ENCODE assay signal across 8 mouse cellular contexts in the genomic region with DNA sequence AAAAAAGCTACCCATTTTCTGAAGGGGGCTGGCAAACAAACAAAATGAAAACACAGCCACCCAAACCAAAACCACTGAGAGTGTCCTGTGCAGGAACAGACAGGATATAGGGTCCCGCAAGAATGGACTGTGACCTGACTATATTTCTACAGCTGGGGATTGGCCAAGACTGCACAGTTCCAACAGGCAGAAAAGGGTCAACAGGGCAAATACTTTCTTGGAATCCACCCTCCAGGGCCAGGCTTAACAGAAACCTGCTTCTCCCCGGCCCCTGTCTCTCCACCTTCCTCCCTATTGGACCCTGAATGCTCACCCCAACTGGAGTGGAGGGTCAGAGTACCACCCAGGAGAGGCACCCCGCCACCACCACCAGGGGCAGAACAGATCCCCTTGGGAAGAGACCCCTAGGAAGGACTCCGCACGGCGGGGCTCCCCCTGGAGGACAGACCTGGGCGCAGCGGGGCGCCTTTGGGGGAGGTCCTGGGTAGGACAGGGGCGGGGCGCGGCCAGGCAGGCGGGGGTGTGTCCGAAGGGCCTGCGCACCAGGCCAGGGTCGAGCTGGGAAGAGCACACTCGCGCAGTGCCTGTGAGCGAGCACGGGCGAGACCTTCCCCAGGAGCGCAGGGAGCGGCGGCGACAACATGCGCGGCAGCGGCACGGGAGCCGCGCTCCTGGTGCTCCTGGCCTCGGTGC. TPM values are rescaled to one million over a fixed set of nuclear protein-coding genes. Genes with fewer than 3 reads are reported as not detected.
DNase-seq lines count a peak whose midpoint lies in the region; ATAC-seq and TF ChIP-seq lines count a peak whose summit lies in the region.

A gene (plus strand): TSS at position 566 of the 693 bp plus-strand sequence.

- H3K4me3 ChIP-seq in hindbrain, embryonic 16.5 days (ENCODE audit: low read length) = peak within 1 kb of the TSS; percentile 72
- peak within 1 kb of the TSS; percentile 65 for H3K4me3 ChIP-seq in limb, embryonic 15.5 days
- H3K4me3 ChIP-seq in midbrain, embryonic 13.5 days (replicated peaks) = peak within 1 kb of the TSS; percentile 82
- peak within 1 kb of the TSS; percentile 59 for H3K4me3 ChIP-seq in stomach, postnatal 0 days (ENCODE audit: low read depth, low read length)

- H3K9ac ChIP-seq in hindbrain, embryonic 16.5 days (ENCODE audit: low read depth, low read length) = peak within 1 kb of the TSS; percentile 81
- peak within 1 kb of the TSS; percentile 50; the same call in 1 of the 2 replicates for H3K9ac ChIP-seq in limb, embryonic 15.5 days
- peak within 1 kb of the TSS; percentile 89 for H3K9ac ChIP-seq in midbrain, embryonic 13.5 days (replicated peaks)
- H3K9ac ChIP-seq in stomach, postnatal 0 days (ENCODE audit: low read length) = peak within 1 kb of the TSS; percentile 56; the same call in 1 of the 2 replicates

- H3K9me3 ChIP-seq in hindbrain, embryonic 16.5 days (ENCODE audit: control insufficient read depth, low read length) = no peaks in the 10 kb centered on the region
- no peaks in the 10 kb centered on the region for H3K9me3 ChIP-seq in limb, embryonic 15.5 days
- H3K9me3 ChIP-seq in midbrain, embryonic 13.5 days = no peaks in the 10 kb centered on the region
- H3K9me3 ChIP-seq in stomach, postnatal 0 days (ENCODE audit: control insufficient read depth, low read length) = no peaks in the 10 kb centered on the region

- no peak for ATAC-seq in CD4-positive, CD25-positive, alpha-beta regulatory T cell, adult 4 months
- peak; percentile 92 for ATAC-seq in hindbrain, embryonic 16.5 days
- ATAC-seq in limb, embryonic 15.5 days (ENCODE audit: insufficient number of reproducible peaks, low FRiP score, low TSS enrichment, low read depth) = peak; percentile 77
- peak; percentile 88 for ATAC-seq in midbrain, embryonic 13.5 days
- peak; percentile 94 for ATAC-seq in stomach, postnatal 0 days (ENCODE audit: low FRiP score, low TSS enrichment)

- no peaks in the 10 kb centered on the region for H3K36me3 ChIP-seq in hindbrain, embryonic 16.5 days (ENCODE audit: control insufficient read depth, insufficient read depth, low read length)
- no peaks in the 10 kb centered on the region for H3K36me3 ChIP-seq in limb, embryonic 15.5 days
- H3K36me3 ChIP-seq in midbrain, embryonic 13.5 days = no peaks in the 10 kb centered on the region
- H3K36me3 ChIP-seq in stomach, postnatal 0 days (ENCODE audit: control insufficient read depth, insufficient read depth, low read length) = no peaks in the 10 kb centered on the region

- intact Hi-C loops in gastrocnemius, postnatal 36 days (cut with DNase I) = no loop called here

- peak; percentile 86 for TF ChIP-seq CTCF in stomach, postnatal 0 days (IDR thresholded peaks at IDR 0.05; ENCODE audit: low read depth)

- H3K4me2 ChIP-seq in hindbrain, embryonic 16.5 days (ENCODE audit: low read length) = peak within 1 kb of the TSS; percentile 90
- peak within 1 kb of the TSS; percentile 100 for H3K4me2 ChIP-seq in limb, embryonic 15.5 days
- H3K4me2 ChIP-seq in midbrain, embryonic 13.5 days (replicated peaks) = peak within 1 kb of the TSS; percentile 96
- peak within 1 kb of the TSS; percentile 100 for H3K4me2 ChIP-seq in stomach, postnatal 0 days (replicated peaks; ENCODE audit: low read depth)

- TF ChIP-seq EP300 in stomach, postnatal 0 days (optimal IDR thresholded peaks at IDR 0.05) = no peak

- no peaks in the 10 kb centered on the region for H3K27me3 ChIP-seq in hindbrain, embryonic 16.5 days (replicated peaks; ENCODE audit: control insufficient read depth, insufficient read depth, low read length)
- peaks cover 28% of the 10 kb centered on the region for H3K27me3 ChIP-seq in limb, embryonic 15.5 days
- peaks cover 11% of the 10 kb centered on the region; the same call in 1 of the 2 replicates for H3K27me3 ChIP-seq in midbrain, embryonic 13.5 days
- no peaks in the 10 kb centered on the region for H3K27me3 ChIP-seq in stomach, postnatal 0 days (ENCODE audit: control insufficient read depth, insufficient read depth, low read length)

- peak; percentile 1 for DNase-seq in CD4-positive, CD25-positive, alpha-beta regulatory T cell, adult 2 months (ENCODE audit: low read depth, low spot score)
- DNase-seq in embryo, embryonic 10 days (ENCODE audit: low spot score) = peak; percentile 89
- peak; percentile 25 to 52 for DNase-seq in gastrocnemius, postnatal 36 days
- DNase-seq in stomach, postnatal 0 days (ENCODE audit: low spot score) = peak; percentile 84

- peaks cover 18% of the 10 kb centered on the region for H3K4me1 ChIP-seq in hindbrain, embryonic 16.5 days (ENCODE audit: control insufficient read depth, insufficient read depth, low read depth, low read length)
- H3K4me1 ChIP-seq in limb, embryonic 15.5 days = peaks cover 19% of the 10 kb centered on the region
- peaks cover 40% of the 10 kb centered on the region for H3K4me1 ChIP-seq in midbrain, embryonic 13.5 days (replicated peaks)
- H3K4me1 ChIP-seq in stomach, postnatal 0 days (replicated peaks; ENCODE audit: control insufficient read depth, insufficient read depth) = no peaks in the 10 kb centered on the region

- WGBS in hindbrain, embryonic 16.5 days = 2% methylated on average over 27 of the region's 32 CpGs
- WGBS in limb, embryonic 15.5 days = 4% methylated on average over 26 of the region's 32 CpGs
- WGBS in midbrain, embryonic 13.5 days = 2% methylated on average over 30 of the region's 32 CpGs
- 2% methylated on average over 32 of the region's 32 CpGs for WGBS in stomach, postnatal 0 days

- H3K27ac ChIP-seq in hindbrain, embryonic 16.5 days (ENCODE audit: low read depth, low read length) = no peak within 1 kb of the TSS
- H3K27ac ChIP-seq in limb, embryonic 15.5 days = no peak within 1 kb of the TSS
- peak within 1 kb of the TSS; percentile 76 for H3K27ac ChIP-seq in midbrain, embryonic 13.5 days
- no peak within 1 kb of the TSS for H3K27ac ChIP-seq in stomach, postnatal 0 days (replicated peaks)

RNA-seq across cellular contexts. Expression of the gene that starts here (rescaled TPM):
- polyA plus RNA-seq in CD4-positive, CD25-positive, alpha-beta regulatory T cell, adult 4 months (2017; shearing (Covaris generic)) = under 1 TPM in 1 of 2 experiments, not detected in 1; 0.10 TPM
- under 1 TPM; 0.05 to 0.08 TPM for total RNA-seq in gastrocnemius, postnatal 36 days (2021)
- 6.0 and 8.9 TPM in 2 replicates for polyA plus RNA-seq in hindbrain, embryonic 16.5 days (2015; fragmentation: Nextera tagmentation; extraction: Ambion mirVana)
- 1.6 and 3.3 TPM in 2 replicates for polyA plus RNA-seq in limb, embryonic 15.5 days (2015; fragmentation: Nextera tagmentation; extraction: Ambion mirVana)
- polyA plus RNA-seq in midbrain, embryonic 13.5 days (2015; fragmentation: Nextera tagmentation; extraction: Ambion mirVana) = 7.3 and 10.3 TPM in 2 replicates
- 0.76 and 1.0 TPM in 2 replicates for polyA plus RNA-seq in stomach, postnatal 0 days (2015; fragmentation: Nextera tagmentation; extraction: Ambion mirVana)

Comparison
In these comparisons a context has a peak if more than half of its experiments do, and no peak if none do; other contexts are left out.
1. Peak in DNase-seq in gastrocnemius, postnatal 36 days; RNA of the gene not detected or under 1 TPM.
2. DNase-seq: peak in every context shown above with its lines; median percentile 89 in embryo, embryonic 10 days; 84 in stomach, postnatal 0 days; 38 in gastrocnemius, postnatal 36 days; 1 in CD4-positive, CD25-positive, alpha-beta regulatory T cell, adult 2 months.